Mouse (Mus musculus) kidney, postnatal 0 days (tissue): ENCODE measurements around the gene Col6a2. TPM values are rescaled to one million over a fixed set of nuclear protein-coding genes. Genes with fewer than 3 reads are reported as not detected.

Experiments
- ATAC-seq: fragments of 200-750 bp; cut with Nextera tagmentation; replicated peaks from 2 replicates; pipeline ENCODE4 v1.8.0; 2017; ENCODE audit warnings: low read depth, moderate number of reproducible peaks, moderate TSS enrichment, moderate library complexity; ENCODE audit not compliant: low FRiP score
- DNase-seq: peaks from one replicate; pipeline ENCODE4 v3.0.0-alpha.2; 2016; ENCODE audit warnings: low spot score
- H3K27ac ChIP-seq: fragments of 300-500 bp; sonication (generic); 2 replicates; pipeline ENCODE4 v1.5.1; 2014; ENCODE audit warnings: mild to moderate bottlenecking
- H3K27me3 ChIP-seq: fragments of 300-500 bp; sonication (generic); 2 replicates; pipeline ENCODE4 v1.6.1; 2014; ENCODE audit warnings: low read length, mixed read lengths; ENCODE audit not compliant: insufficient read depth
- H3K36me3 ChIP-seq: fragments of 300-500 bp; sonication (generic); 2 replicates; pipeline ENCODE4 v1.6.1; 2014; ENCODE audit warnings: low read length, mixed read lengths; ENCODE audit not compliant: insufficient read depth
- H3K4me1 ChIP-seq: fragments of 300-500 bp; sonication (generic); replicated peaks from 2 replicates; pipeline ENCODE4 v1.6.1; 2014; ENCODE audit warnings: antibody characterized with exemption, low read length, mixed read lengths; ENCODE audit not compliant: insufficient read depth
- H3K4me2 ChIP-seq: fragments of 300-500 bp; sonication (generic); 2 replicates; pipeline ENCODE4 v1.6.1; 2014; ENCODE audit warnings: mild to moderate bottlenecking, low read length, moderate library complexity, mixed read lengths
- H3K4me3 ChIP-seq: fragments of 300-500 bp; sonication (generic); replicated peaks from 2 replicates; pipeline ENCODE4 v1.5.1; 2014; ENCODE audit warnings: low read depth, low read length
- H3K9ac ChIP-seq: fragments of 300-500 bp; sonication (generic); 2 replicates; pipeline ENCODE4 v1.6.1; 2014; ENCODE audit warnings: low read depth, low read length
- H3K9me3 ChIP-seq: fragments of 300-500 bp; sonication (generic); replicated peaks from 2 replicates; pipeline ENCODE4 v1.6.1; 2016; ENCODE audit warnings: low read length, inconsistent platforms, mixed read lengths
- CTCF ChIP-seq: IDR thresholded peaks from 2 replicates; pipeline ENCODE4 v1.5.1; 2016; ENCODE audit warnings: antibody characterized with exemption, low read depth, mild to moderate bottlenecking, moderate library complexity
- WGBS: fragments of 180-500 bp; shearing (Covaris S2); extraction: QIAGEN DNeasy Blood & Tissue Kit; methylation state at CpG from one replicate; pipeline ENCODE4 v1.1.7; 2014; 5-methylcytosine and 5-hydroxymethylcytosine counted together
- polyA plus RNA-seq: library from polyadenylated mRNA; unstranded; fragments of >200 nt; fragmentation: Nextera tagmentation; extraction: Ambion mirVana; gene quantifications from 2 replicates; pipeline ENCODE4 v1.2.1, GENCODE M21; 2015

The Col6a2 gene
- polyA plus RNA-seq, 1 experiment from 2014 or later, result 63.9 TPM

DNA sequence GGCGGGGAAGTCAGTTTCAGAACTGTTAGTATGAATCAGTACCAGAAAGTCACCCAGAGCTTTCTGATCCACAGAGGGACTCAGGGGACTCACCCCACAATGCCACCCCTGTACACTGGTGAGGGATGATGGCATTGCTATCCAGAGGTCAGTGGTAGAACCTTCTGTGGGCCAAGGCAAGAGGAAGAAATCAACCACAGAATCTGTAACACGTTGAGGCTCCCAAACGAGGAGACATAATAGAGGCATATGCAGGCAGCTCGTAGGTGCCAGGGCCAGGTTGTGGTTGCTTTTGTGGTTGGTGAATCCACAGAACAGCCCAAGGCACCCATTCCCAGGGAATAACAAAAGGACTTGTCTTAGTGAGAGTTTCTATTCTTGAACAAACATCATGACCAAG is 22.3 kb upstream of the Col6a2 start:
- Histone ChIP-seq H3K4me3 (no peak overlapping the region), H3K4me2 (no peak overlapping the region), H3K9ac (no peak overlapping the region), H3K4me1 (0 out of 2 replicates have a peak, but pooled peaks cover under 1% of the 10 kb centered on the region), H3K27ac (no peak overlapping the region), H3K27me3 (no peaks in the 10 kb centered on the region), H3K9me3 (no peaks in the 10 kb centered on the region), H3K36me3 (no peaks in the 10 kb centered on the region)
- DNase-seq (no peak), ATAC-seq (no peak)
- 92% methylated on average over 4 of the region's 4 CpGs for WGBS
- no peak for TF ChIP-seq CTCF

DNA sequence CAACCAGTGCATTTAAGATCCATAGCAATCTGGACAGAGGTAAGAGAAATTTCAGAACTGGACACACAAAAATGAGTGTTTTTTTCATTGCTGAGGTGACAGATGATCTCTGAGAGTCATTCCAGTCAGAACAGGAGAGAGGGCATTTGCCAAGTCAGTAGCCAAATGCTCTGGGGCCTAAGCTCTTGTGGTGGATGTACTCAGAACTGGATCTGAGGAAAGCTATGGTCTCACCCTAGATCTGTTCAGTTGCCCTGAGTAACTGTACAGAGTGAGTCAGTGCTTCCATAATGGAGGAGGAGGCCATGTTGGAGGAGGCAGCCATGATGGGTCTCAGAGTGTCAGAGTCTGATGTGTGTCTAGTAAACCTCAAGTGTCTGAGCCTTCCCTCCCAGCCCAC is 21.6 kb upstream of the Col6a2 start:
- Histone ChIP-seq H3K4me2 (no peak overlapping the region), H3K9me3 (no peaks in the 10 kb centered on the region), H3K4me1 (no peaks in the 10 kb centered on the region), H3K36me3 (no peaks in the 10 kb centered on the region), H3K27ac (no peak overlapping the region), H3K9ac (no peak overlapping the region), H3K27me3 (no peaks in the 10 kb centered on the region), H3K4me3 (no peak overlapping the region)
- DNase-seq (no peak), ATAC-seq (no peak)
- TF ChIP-seq CTCF, result no peak

DNA sequence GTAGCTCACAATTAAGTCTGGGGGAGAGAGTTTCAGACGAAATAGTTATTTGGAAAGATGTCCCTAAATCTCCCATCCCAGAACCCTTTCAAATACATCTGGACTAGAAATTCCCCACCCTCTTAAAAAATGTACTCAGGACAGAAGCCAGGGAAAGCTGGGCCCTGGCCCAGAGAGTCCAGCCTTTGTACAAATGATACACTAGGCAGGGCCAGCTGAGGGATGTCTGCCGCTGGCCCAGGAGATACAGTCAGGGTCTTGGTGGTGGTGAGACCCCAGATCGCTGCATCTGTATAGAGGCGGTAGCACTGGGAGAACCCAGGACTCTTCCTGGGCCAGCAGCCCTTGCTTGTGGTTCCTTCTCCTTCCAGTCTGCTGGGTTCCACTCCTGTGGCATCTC is 20.6 kb upstream of the Col6a2 start:
- no peak for TF ChIP-seq CTCF
- no peak for ATAC-seq
- Histone ChIP-seq H3K9ac (no peak overlapping the region), H3K27me3 (no peaks in the 10 kb centered on the region), H3K27ac (peak overlapping the region; percentile 67), H3K36me3 (no peaks in the 10 kb centered on the region), H3K4me1 (no peaks in the 10 kb centered on the region), H3K9me3 (no peaks in the 10 kb centered on the region), H3K4me2 (no peak overlapping the region), H3K4me3 (no peak overlapping the region)
- peak; percentile 75 for DNase-seq
- WGBS, result 55% methylated on average over 4 of the region's 4 CpGs

DNA sequence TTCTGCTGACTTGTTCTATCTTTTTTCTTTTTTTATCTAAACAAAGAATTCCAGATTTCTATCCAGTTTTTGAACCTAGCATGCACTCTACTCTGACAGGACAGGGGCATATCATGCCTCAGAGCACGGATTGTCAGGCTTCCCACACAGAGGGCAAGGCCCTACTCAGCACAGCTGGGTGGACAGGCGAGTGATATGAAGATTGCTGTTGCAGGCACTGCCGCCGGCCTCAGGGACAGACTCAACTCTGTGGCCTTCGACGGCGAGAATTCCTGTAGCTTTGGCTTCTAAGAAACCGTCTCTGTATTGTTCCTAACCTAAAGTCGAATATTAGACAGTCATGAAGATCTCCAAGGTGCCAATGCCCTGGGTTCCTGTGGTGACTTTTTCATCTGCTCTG is 20.0 kb upstream of the Col6a2 start:
- ATAC-seq (no peak), DNase-seq (no peak)
- WGBS, result 64% methylated on average over 9 of the region's 9 CpGs

DNA sequence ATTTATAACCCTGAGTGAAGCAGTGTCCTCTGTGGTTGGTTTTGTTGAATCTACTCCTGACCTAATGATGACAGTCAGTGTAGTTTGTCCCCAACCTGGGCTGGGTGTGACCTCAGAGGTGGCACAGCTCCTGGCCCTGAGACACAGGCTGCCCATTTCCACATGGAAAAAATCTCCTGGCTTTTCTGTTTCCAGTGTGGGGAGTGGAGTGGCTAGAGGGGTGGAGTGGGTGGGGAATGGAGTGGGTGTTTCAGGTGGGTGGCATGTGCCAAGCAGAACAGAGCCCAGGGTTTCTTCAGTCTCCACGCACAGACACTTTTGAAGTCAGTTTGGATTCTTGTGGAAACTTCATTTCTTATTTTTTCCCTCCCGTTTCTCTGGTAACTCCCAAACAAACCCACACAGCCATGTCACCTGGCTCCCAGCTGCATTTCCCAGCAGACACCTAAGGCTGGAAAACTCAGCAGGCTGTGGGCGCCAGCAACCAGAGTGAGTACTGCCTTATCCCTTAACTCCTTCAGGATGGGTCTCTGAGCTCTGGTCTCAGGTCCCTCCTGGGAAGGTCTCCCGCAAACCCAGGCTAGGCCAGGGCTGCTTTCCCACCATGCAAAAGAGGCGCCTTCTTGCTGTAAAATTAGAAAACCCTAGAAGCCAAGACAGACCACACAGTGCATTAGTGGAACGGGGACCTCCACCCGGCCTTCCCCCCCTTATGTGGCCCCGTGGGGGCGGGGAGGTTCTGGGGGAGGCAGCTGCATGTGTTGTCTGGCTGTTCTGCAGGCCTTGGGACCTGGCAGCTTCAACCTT is 19.4 kb upstream of the Col6a2 start:
- Histone ChIP-seq H3K4me2 (no peak overlapping the region), H3K9me3 (no peaks in the 10 kb centered on the region), H3K4me1 (no peaks in the 10 kb centered on the region), H3K9ac (no peak overlapping the region), H3K4me3 (no peak overlapping the region), H3K27me3 (no peaks in the 10 kb centered on the region), H3K36me3 (no peaks in the 10 kb centered on the region), H3K27ac (peak overlapping the region; percentile 74)
- TF ChIP-seq CTCF, result no peak
- 60% methylated on average over 9 of the region's 9 CpGs for WGBS
- DNase-seq (peak; percentile 57), ATAC-seq (no peak)

More for the DNA sequence above, 20.0 kb upstream of the Col6a2 start:
- H3K27ac ChIP-seq, result peak overlapping the region; percentile 67; the same call in 1 of the 2 replicates
- no peaks in the 10 kb centered on the region for H3K9me3 ChIP-seq
- H3K4me2 ChIP-seq, result no peak overlapping the region; the same call in 1 of the 2 replicates
- no peaks in the 10 kb centered on the region for H3K27me3 ChIP-seq
- H3K4me1 ChIP-seq, result no peaks in the 10 kb centered on the region
- H3K4me3 ChIP-seq, result no peak overlapping the region
- no peak overlapping the region for H3K9ac ChIP-seq
- no peaks in the 10 kb centered on the region for H3K36me3 ChIP-seq
- TF ChIP-seq CTCF, result no peak

DNA sequence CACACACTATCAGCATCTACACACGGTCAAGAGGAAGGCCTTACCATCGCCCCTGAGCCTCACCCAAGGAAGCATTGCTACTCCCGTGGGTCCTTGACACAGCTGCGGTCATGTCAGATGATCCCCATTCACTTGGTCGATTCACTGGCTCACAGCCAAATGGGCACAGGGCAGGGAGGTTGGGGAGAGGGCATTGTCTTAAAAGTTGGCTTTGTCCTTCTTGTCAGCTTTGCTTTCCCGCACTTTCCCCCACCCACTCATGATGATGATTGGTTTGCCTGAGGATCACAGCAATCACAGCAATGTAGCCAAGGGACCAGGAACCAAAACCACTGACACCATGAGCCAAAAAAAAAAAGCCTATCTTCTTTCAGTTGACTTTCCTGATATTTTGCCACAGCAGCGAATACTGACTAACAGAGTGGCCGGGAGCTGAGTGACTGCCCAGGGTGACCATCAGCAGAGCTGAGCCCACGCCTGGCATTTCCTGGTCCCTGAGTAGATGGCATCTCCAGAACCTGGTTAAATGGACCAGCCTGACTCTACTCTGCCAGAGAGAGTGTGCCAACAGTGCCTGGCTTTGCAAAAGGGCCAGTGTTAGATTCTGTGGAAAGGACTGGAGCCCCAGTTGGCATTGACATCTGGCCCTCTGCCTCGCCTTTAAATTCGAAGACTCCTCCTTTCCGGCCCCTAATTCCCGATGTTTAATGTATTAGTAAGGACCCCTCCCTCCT is 18.6 kb upstream of the Col6a2 start:
- H3K27ac ChIP-seq, result no peak overlapping the region
- no peak for ATAC-seq
- no peak for TF ChIP-seq CTCF
- DNase-seq, result no peak
- H3K4me1 ChIP-seq, result no peaks in the 10 kb centered on the region
- no peak overlapping the region for H3K4me3 ChIP-seq
- H3K4me2 ChIP-seq, result no peak overlapping the region
- no peak overlapping the region for H3K9ac ChIP-seq
- H3K36me3 ChIP-seq, result no peaks in the 10 kb centered on the region
- H3K27me3 ChIP-seq, result no peaks in the 10 kb centered on the region
- WGBS, result 86% methylated on average over 13 of the region's 13 CpGs
- no peaks in the 10 kb centered on the region for H3K9me3 ChIP-seq
